Mouse (Mus musculus): ENCODE measurements around the gene Tcf7l1.
A peak's percentile ranks its signal among the peaks of the same experiment; 100 is the strongest.

DNA sequence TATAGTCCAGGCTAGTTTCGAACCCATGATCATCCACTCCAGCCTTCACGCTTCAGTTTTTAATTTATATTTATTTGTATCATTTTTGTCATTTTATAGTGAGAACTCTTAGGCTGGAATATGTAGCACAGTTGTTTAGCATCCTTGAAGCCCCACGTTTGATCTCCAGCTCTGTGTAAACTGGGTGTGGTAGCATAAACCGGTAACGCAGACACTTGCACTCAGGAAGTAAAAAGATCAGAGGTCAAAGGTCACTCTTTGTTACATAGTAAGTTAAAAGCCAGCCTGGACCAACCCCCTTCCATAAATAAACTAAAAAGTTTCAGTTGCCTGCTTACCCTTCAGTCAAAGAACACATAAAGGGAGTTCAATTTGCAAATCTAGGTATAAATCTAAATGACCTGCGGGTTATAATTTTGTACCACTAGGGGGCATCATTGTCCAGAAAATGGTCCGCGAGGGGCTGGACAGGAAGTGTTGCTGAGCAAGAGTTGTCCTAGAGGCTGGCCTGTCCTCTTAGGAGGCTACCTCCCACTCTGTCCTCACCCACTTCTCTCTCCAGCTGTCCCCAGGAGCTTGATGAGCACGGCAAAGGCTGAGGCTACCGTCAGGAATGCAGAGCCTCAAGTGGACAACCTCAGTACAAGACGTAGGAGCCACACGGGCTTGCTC lies 153.2 kb downstream of the Tcf7l1 start:
- TF ChIP-seq POLR2A (IDR thresholded peaks at IDR 0.05; ENCODE audit: borderline replicate concordance, insufficient read depth, low read length), result no peak
- peak; percentile 55; the same call in 1 of the 2 replicates for TF ChIP-seq CTCF (IDR thresholded peaks at IDR 0.05; ENCODE audit: borderline replicate concordance, insufficient read depth, low read depth, low read length)

Measured in cerebellum, adult 2 months (tissue).